In genomic region chr3:137737222-137737800, GRCm38 (mm10) we compare ENCODE assay signal across 12 mouse cellular contexts.
A peak's percentile ranks its signal among the peaks of the same experiment; 100 is the strongest.
DNase-seq lines count a peak whose midpoint lies in the region; ATAC-seq lines count a peak whose summit lies in the region.
"Had no signal": no experiment of that assay in that cellular context is flagged by ENCODE, and none has a peak within 500 bp of the region (broad histone marks: within the 10 kb centered on the region; RNA-seq: fewer than 3 reads in every experiment).

No protein-coding gene starts in this region.

- H3K36me3 ChIP-seq in hindbrain, embryonic 12.5 days, result no peaks in the 10 kb centered on the region
- no peaks in the 10 kb centered on the region for H3K36me3 ChIP-seq in neural tube, embryonic 14.5 days (ENCODE audit: control insufficient read depth, insufficient read depth, low read length)
- H3K36me3 ChIP-seq: limb, embryonic 15.5 days had no signal

- peaks cover 7% of the 10 kb centered on the region for H3K4me1 ChIP-seq in hindbrain, embryonic 12.5 days
- H3K4me1 ChIP-seq in neural tube, embryonic 14.5 days (ENCODE audit: control insufficient read depth, insufficient read depth, low read length), result no peaks in the 10 kb centered on the region
- H3K4me1 ChIP-seq: limb, embryonic 15.5 days had no signal

- peak; percentile 21 for DNase-seq in left cerebral cortex, adult 11 months (ENCODE audit: low spot score)
- DNase-seq in left cerebral cortex, postnatal 25 days (ENCODE audit: low spot score in 2 of 2), result no peak
- peak; percentile 1 for DNase-seq in fat pad, adult 2 months (ENCODE audit: extremely low read depth, low read depth, low spot score)
- no peak for DNase-seq in layer of hippocampus, adult 11-12 months (ENCODE audit: low spot score)
- DNase-seq in urinary bladder, postnatal 36 days (ENCODE audit: low spot score in 2 of 2), result no peak
- no peak for DNase-seq in thymus, adult 18-20 months
- DNase-seq: cerebellum, adult 2 months had no signal

- H3K27ac ChIP-seq in hindbrain, embryonic 12.5 days, result no peak overlapping the region
- no peak overlapping the region for H3K27ac ChIP-seq in neural tube, embryonic 14.5 days (ENCODE audit: low read depth, low read length)
- H3K27ac ChIP-seq: kidney, postnatal 0 days; limb, embryonic 15.5 days had no signal

- H3K9ac ChIP-seq in hindbrain, embryonic 12.5 days, result no peak overlapping the region
- no peak overlapping the region for H3K9ac ChIP-seq in neural tube, embryonic 14.5 days (replicated peaks; ENCODE audit: low read depth, low read length)
- H3K9ac ChIP-seq: limb, embryonic 15.5 days had no signal

- H3K4me2 ChIP-seq in hindbrain, embryonic 12.5 days (replicated peaks), result 0 out of 2 replicates have a peak overlapping the region, but pooled peaks have one; percentile 6
- no peak overlapping the region for H3K4me2 ChIP-seq in neural tube, embryonic 14.5 days (ENCODE audit: low read depth, low read length)
- H3K4me2 ChIP-seq: heart, embryonic 11.5 days; limb, embryonic 15.5 days had no signal

- H3K9me3 ChIP-seq in hindbrain, embryonic 12.5 days (replicated peaks), result no peaks in the 10 kb centered on the region
- H3K9me3 ChIP-seq in neural tube, embryonic 14.5 days (ENCODE audit: control insufficient read depth, low read length), result no peaks in the 10 kb centered on the region
- H3K9me3 ChIP-seq: limb, embryonic 15.5 days had no signal

- peak; percentile 79 for ATAC-seq in hindbrain, embryonic 12.5 days (ENCODE audit: low FRiP score)
- peak; percentile 69 for ATAC-seq in neural tube, embryonic 14.5 days (ENCODE audit: low read depth)

- intact Hi-C loops in left cerebral cortex, postnatal 25 days (cut with DNase I), result no loop called here

- WGBS in hindbrain, embryonic 12.5 days, result 33% methylated on average over 12 of the region's 12 CpGs
- whole genome bisulfite sequencing in neural tube, embryonic 14.5 days, result 21% methylated on average over 12 of the region's 12 CpGs

- H3K27me3 ChIP-seq in hindbrain, embryonic 12.5 days, result no peaks in the 10 kb centered on the region
- H3K27me3 ChIP-seq in neural tube, embryonic 14.5 days (ENCODE audit: control insufficient read depth, insufficient read depth, low read length), result no peaks in the 10 kb centered on the region
- H3K27me3 ChIP-seq: limb, embryonic 15.5 days had no signal

- H3K4me3 ChIP-seq in hindbrain, embryonic 12.5 days, result no peak overlapping the region
- H3K4me3 ChIP-seq in neural tube, embryonic 14.5 days (ENCODE audit: low read depth, low read length), result no peak overlapping the region
- H3K4me3 ChIP-seq: limb, embryonic 15.5 days had no signal

Comparison
In these comparisons a context has a peak if more than half of its experiments do, and no peak if none do; other contexts are left out.
1. DNase-seq: peak in left cerebral cortex, adult 11 months (single experiment) and fat pad, adult 2 months (single experiment); none in left cerebral cortex, postnatal 25 days (0 of 2), layer of hippocampus, adult 11-12 months (single experiment), urinary bladder, postnatal 36 days (0 of 2) and thymus, adult 18-20 months (0 of 2).